Mouse (Mus musculus) kidney, adult 11 months (tissue): ENCODE data around the gene Ltbr.
"Not testable (repeated sequence)": the region's sequence is repeated elsewhere in the genome, so short reads cannot be mapped to it uniquely, and the experiment has no call there.

ENCODE experiments used
- DNase-seq: peaks from one replicate; pipeline ENCODE4 v3.0.0; 2022

The Ltbr gene

GRCm38 (mm10) chr6:125267469-125267868, 46.2 kb downstream of the Ltbr start:
- DNase-seq: no peak

GRCm38 (mm10) chr6:125266600-125266999, 47.1 kb downstream of the Ltbr start:
- DNase-seq: not testable (repeated sequence)

- DNase-seq: no peak
These were observed 47.6 kb downstream of the Ltbr start for GRCm38 (mm10) chr6:125266091-125266490.

GRCm38 (mm10) chr6:125265239-125265638, 48.4 kb downstream of the Ltbr start:
- DNase-seq: no peak

- no peak for DNase-seq
These were observed 49.5 kb downstream of the Ltbr start for GRCm38 (mm10) chr6:125264219-125264618.

- DNase-seq: no peak
These were observed 53.6 kb downstream of the Ltbr start for GRCm38 (mm10) chr6:125260006-125260555.
